Mouse (Mus musculus): ENCODE data around the gene Lcn11.

DNA sequence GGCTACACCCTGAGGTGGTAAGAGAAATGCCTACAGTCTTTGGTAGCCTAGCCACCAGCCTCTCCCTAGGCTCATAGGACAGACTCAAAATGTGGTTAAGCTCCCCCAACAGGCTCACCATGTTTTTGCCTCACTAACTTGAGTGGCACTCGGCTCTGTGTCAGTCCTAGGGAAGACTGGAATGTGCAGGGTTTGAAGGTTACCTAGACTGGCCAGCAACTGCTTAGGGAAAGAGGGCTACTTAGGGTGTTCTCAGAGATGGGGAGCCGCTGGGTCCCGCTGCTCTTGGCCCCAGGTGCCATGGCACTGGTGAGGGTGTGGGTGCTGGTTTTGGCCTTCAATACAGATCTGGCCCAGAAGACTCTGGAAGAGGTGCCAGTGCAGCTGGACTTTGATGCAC lies 5.1 kb downstream of the Lcn11 start, which contains the start of gene Gm13539:
- TF ChIP-seq TAL1 (conservative IDR thresholded peaks at IDR 0.05; ENCODE audit: low read depth, low read length) (no peak), CTCF (IDR thresholded peaks at IDR 0.05; ENCODE audit: low read depth, low read length) (no peak), GATA1 (IDR thresholded peaks at IDR 0.05; ENCODE audit: borderline replicate concordance, low read length) (no peak), POLR2AphosphoS5 (IDR thresholded peaks at IDR 0.05; ENCODE audit: insufficient replicate concordance, low read depth, low read length) (no peak)

Measured in G1E (cell line).